Mouse (Mus musculus) C2C12 (cell line): ENCODE data around the gene Tmem184c.

Source experiments
- CTCF ChIP-seq: IDR thresholded peaks from one replicate; pipeline ENCODE4 v1.5.1; 2011; ENCODE audit not compliant: control insufficient read depth, insufficient read depth, insufficient read length
- MAX ChIP-seq: IDR thresholded peaks from one replicate; pipeline ENCODE4 v1.6.1; 2011; ENCODE audit warnings: mild to moderate bottlenecking, control low read depth
- MYOD1 ChIP-seq: IDR thresholded peaks from one replicate; pipeline ENCODE4 v1.6.1; 2011; ENCODE audit warnings: low read depth; ENCODE audit not compliant: control insufficient read depth, insufficient read length

DNA sequence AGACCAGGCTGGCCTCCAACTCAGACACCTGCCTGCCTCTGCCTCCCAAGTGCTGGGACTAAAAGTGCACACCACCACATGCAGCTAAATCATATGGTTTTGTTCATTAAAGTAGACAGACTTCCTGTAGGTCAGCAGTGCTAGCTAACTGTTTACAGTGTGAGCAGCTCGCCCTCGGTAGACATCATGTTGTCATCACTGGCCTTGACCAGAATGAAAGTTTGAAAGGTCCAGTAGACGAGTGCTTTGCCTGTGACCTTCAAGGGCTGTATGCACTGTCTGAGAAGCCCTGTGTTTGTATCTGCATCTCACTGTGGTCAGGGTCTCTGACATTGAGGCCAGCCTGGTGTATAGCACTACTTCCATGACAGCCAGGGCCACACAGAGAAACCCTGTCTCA, 49.1 kb downstream of the Tmem184c start:
- TF ChIP-seq MAX (no peak), CTCF (no peak), MYOD1 (no peak)
